Mouse (Mus musculus) CH12F3 (cell line): ENCODE data around the gene Ankar.

ENCODE experiments used
- in situ Hi-C: fragments of 300-500 bp; cut with MboI; formaldehyde crosslinking; loops from 2 replicates; pipeline ENCODE4 v1.14.3; 2020; ENCODE audit warnings: low sequenced_read_pairs

Gene Ankar

GRCm38 (mm10) chr1:72596231-72596630 is 104.1 kb downstream of the Ankar start:
- in situ Hi-C loops: no loop called here

- in situ Hi-C loops: no loop called here
Observed at GRCm38 (mm10) chr1:72595686-72596085, 104.7 kb downstream of the Ankar start.

- in situ Hi-C loops: no loop called here
Observed at GRCm38 (mm10) chr1:72593340-72593951, 106.9 kb downstream of the Ankar start.
